Mouse (Mus musculus) kidney, adult 8-10 months (tissue): ENCODE results near the gene Col15a1.

Experiments used
- DNase-seq, 2 experiments: peaks; one replicate each; pipeline ENCODE4 v3.0.0; 2022

The Col15a1 gene

DNA sequence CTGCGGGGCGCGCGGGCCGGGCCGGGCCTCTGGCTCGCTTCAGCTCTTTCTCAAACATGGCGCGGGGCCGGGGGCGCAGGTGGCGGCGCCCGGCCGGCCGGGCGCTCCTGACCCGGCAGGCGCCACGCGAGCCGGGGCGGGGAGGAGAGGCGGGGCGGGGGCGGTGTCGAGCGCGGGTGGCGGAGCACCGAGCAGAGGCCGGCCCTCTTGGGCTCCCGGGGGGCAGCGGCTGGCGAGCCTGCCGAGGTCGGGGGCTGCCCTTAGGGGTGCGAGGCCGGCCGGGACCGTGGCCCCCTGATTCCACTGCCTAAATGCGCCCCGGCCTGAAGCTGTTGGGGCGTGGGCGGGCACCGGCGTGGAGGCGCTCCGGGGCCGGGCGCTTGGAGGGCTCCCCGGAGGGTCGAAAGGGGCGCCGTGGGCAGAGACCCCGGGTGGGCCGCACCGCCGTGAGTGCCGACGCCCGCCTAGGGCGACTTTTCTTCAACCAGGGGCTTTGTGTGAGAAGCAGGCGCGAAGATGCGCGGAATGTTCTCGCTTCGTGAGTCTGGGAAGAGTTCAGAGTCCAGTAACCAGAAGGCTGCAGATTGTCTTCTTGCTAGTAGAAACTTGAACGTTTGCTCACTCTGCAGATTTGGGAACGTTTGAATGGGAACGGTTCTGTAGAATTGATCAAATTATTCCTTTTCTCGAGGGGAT lies 145.6 kb downstream of the Col15a1 start:
- peak; percentile 43 to 67 for DNase-seq

DNA sequence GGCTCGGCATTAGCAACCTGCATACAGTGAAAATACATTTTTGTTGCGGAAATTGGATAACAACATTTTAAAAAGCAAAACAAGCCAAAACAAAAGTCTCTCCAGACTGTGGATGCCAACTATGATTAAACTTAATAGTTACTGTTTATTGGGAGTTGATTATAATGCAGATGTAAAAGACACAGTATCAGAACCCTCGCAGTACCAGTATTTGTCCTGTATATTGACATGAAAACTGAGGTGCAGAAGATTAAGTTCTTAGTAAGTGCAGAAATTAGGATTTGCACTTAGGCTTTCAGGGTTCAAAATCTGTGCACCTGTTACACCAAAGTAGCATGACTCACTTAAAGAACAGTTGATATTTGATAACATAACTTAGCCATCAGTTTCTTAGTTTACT lies 146.3 kb downstream of the Col15a1 start:
- no peak for DNase-seq

DNA sequence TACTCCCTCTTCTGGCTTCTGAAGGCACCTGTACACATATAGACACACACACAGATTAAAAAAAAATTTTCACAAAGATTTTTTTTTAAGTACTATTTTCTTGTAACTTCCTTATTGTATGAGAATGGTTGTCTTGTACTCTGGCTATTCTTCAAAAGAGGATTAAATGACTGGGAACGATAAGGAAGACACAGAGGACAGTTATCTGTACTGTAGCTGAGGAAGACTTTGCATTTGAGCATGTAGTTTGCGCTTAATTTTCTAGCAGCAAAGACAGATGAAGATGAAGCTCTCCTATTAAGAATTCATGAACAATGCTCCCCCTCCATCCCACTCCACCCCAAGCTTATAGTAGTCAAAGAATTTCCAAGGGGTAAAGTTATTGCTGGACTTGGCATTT lies 154.7 kb downstream of the Col15a1 start:
- DNase-seq = no peak
